Mouse (Mus musculus): ENCODE data around the gene Idh3g.
"Not testable (repeated sequence)": the region's sequence is repeated elsewhere in the genome, so short reads cannot be mapped to it uniquely, and the experiment has no call there.

Gene Idh3g

GRCm38 (mm10) chrX:73756334-73757140 is 30.2 kb downstream of the Idh3g start, which contains the start of gene Plxnb3:
Plxnb3 (plus strand) TSS chrX:73757090.
- DNase-seq (ENCODE audit: low spot score in 2 of 2): no peak

GRCm38 (mm10) chrX:73748977-73749376 is 37.7 kb downstream of the Idh3g start:
- no peak for DNase-seq (ENCODE audit: low spot score in 2 of 2)

- no peak for DNase-seq (ENCODE audit: low spot score in 2 of 2)
These were observed 41.8 kb downstream of the Idh3g start for GRCm38 (mm10) chrX:73744774-73745481.

GRCm38 (mm10) chrX:73739841-73740240 is 46.9 kb downstream of the Idh3g start:
- not testable (repeated sequence) for DNase-seq (ENCODE audit: low spot score in 2 of 2)

GRCm38 (mm10) chrX:73739151-73739550 is 47.5 kb downstream of the Idh3g start:
- no peak for DNase-seq (ENCODE audit: low spot score in 2 of 2)

- DNase-seq (ENCODE audit: low spot score in 2 of 2): peak in 1 of 2 experiments; percentile 38
These were observed 48.5 kb downstream of the Idh3g start for GRCm38 (mm10) chrX:73738155-73738554.

GRCm38 (mm10) chrX:73730908-73731307 is 55.8 kb downstream of the Idh3g start:
- DNase-seq (ENCODE audit: low spot score in 2 of 2): no peak

Measured in spleen, postnatal 10 days (tissue).